Mouse (Mus musculus): ENCODE measurements around the gene Cdk19. TPM values are rescaled to one million over a fixed set of nuclear protein-coding genes. Genes with fewer than 3 reads are reported as not detected.

Cdk19 gene
- total and polyA plus RNA-seq, 3 experiments: 2.8 to 8.2 TPM; not detected in 1

DNA sequence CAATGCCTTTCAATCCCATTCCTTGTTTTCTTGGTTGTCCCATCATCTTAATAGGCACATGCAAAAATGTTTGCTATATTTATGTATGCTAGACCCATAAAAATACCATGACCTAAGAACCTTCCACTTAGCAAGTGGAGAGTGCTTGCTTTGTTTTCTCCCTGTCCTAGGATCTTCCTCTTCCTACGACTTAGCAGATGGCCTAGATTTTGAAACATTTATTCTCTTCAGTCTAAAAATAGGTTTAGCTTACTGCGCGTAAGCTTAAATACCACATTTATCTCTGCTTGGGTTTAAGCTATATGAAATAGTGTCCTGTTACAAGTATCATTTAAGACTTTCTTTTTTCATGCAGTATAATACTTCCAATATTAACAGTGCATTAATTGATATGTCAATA, 109.1 kb downstream of the Cdk19 start:
- Histone ChIP-seq H3K27ac (ENCODE audit: control insufficient read depth, low read depth, low read length) (no peak overlapping the region), H3K4me1 (ENCODE audit: control insufficient read depth in 1 of 2, insufficient read depth in 2 of 2, low read length in 2 of 2) (peaks cover 0 to 9% of the 10 kb centered on the region in 2 experiments; a peak in 3 of 4 replicates), H3K9ac (ENCODE audit: control insufficient read depth, low read depth, low read length, poor library complexity, severe bottlenecking) (no peak overlapping the region), H3K4me3 (ENCODE audit: control insufficient read depth in 1 of 2, insufficient read depth in 1 of 2, low read depth in 2 of 2, low read length in 2 of 2) (no peak overlapping the region), H3K27me3 (ENCODE audit: control insufficient read depth in 1 of 2, insufficient read depth in 2 of 2, low read length in 2 of 2) (no peaks in the 10 kb centered on the region), H3K9me3 (replicated peaks; ENCODE audit: insufficient read depth, low read length) (no peaks in the 10 kb centered on the region), H3K36me3 (ENCODE audit: control insufficient read depth in 1 of 2, insufficient read depth in 2 of 2, low read length in 2 of 2) (peaks cover 0 to 2% of the 10 kb centered on the region in 2 experiments; a peak in 1 of 4 replicates), H3K79me2 (ENCODE audit: control insufficient read depth, insufficient read depth, low read length, poor library complexity) (no peaks in the 10 kb centered on the region; the same call in 1 of the 2 replicates)
- TF ChIP-seq NRF1 (IDR thresholded peaks at IDR 0.05; ENCODE audit: insufficient read depth, low read depth, low read length, poor library complexity, severe bottlenecking) (no peak), RCOR1 (IDR thresholded peaks at IDR 0.05; ENCODE audit: low read depth, low read length) (no peak), ELF1 (IDR thresholded peaks at IDR 0.05; ENCODE audit: low read depth, low read length) (no peak), EP300 (IDR thresholded peaks at IDR 0.05; ENCODE audit: low read depth in 1 of 2, low read length in 2 of 2) (no peak), ZKSCAN1 (IDR thresholded peaks at IDR 0.05; ENCODE audit: low read depth, low read length) (no peak), POLR2A (IDR thresholded peaks at IDR 0.05; ENCODE audit: control insufficient read depth in 1 of 2, insufficient read depth in 1 of 2, low read depth in 1 of 2, low read length in 2 of 2, poor library complexity in 1 of 2) (no peak), GABPA (IDR thresholded peaks at IDR 0.05; ENCODE audit: low read depth, low read length) (no peak), USF2 (IDR thresholded peaks at IDR 0.05; ENCODE audit: borderline replicate concordance in 1 of 2, insufficient read depth in 1 of 2, low read depth in 1 of 2, low read length in 2 of 2) (no peak), TBP (IDR thresholded peaks at IDR 0.05; ENCODE audit: low read depth, low read length) (no peak), MYC (IDR thresholded peaks at IDR 0.05; ENCODE audit: low read depth, low read length) (no peak)
- no peak for DNase-seq (ENCODE audit: low read depth, low spot score)

DNA sequence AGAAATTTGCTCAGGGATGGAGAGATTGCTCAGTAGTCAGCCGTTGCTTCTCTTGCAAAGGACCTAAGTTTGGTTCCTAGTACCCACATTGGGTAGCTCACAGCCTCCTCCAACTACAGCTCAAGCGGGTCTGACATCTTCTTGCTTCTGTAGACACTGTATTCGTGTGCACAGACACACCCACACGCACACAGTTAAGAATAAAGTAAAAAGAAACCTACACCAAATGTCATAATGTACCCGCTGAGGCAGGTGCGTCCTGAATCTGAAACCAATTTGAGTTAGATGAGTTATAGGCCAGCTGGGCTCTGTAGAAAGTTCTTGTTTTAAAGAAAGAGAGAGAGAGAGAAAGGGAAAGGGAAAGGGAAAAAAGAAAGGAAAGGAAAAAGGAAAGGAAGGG, 110.2 kb downstream of the Cdk19 start:
- H3K9ac ChIP-seq (ENCODE audit: control insufficient read depth, low read depth, low read length, poor library complexity, severe bottlenecking): no peak overlapping the region
- TF ChIP-seq ZKSCAN1 (IDR thresholded peaks at IDR 0.05; ENCODE audit: low read depth, low read length): no peak
- TF ChIP-seq CHD2 (IDR thresholded peaks at IDR 0.05; ENCODE audit: low read length): no peak
- TF ChIP-seq POLR2AphosphoS2 (IDR thresholded peaks at IDR 0.05; ENCODE audit: low read length): no peak
- TF ChIP-seq CTCF (IDR thresholded peaks at IDR 0.05 in 2 of 3, conservative IDR thresholded peaks at IDR 0.05 in 1 of 3; ENCODE audit: control insufficient read depth in 1 of 3, insufficient read depth in 1 of 3, low read depth in 2 of 3, low read length in 3 of 3, poor library complexity in 1 of 3, severe bottlenecking in 1 of 3): no peak
- no peak for TF ChIP-seq MXI1 (IDR thresholded peaks at IDR 0.05; ENCODE audit: low read depth, low read length)
- no peak for TF ChIP-seq ZC3H11A (IDR thresholded peaks at IDR 0.05; ENCODE audit: low read depth, low read length)
- TF ChIP-seq EP300 (IDR thresholded peaks at IDR 0.05; ENCODE audit: low read depth in 1 of 2, low read length in 2 of 2): no peak
- TF ChIP-seq SIN3A (IDR thresholded peaks at IDR 0.05; ENCODE audit: low read length): no peak
- TF ChIP-seq MAFK (IDR thresholded peaks at IDR 0.05; ENCODE audit: borderline replicate concordance, low read depth, low read length): no peak
- no peak for TF ChIP-seq MAZ (IDR thresholded peaks at IDR 0.05; ENCODE audit: low read depth, low read length)
- TF ChIP-seq BHLHE40 (IDR thresholded peaks at IDR 0.05; ENCODE audit: borderline replicate concordance, low read depth, low read length): no peak
- TF ChIP-seq RCOR1 (IDR thresholded peaks at IDR 0.05; ENCODE audit: low read depth, low read length): no peak
- no peak for TF ChIP-seq CHD1 (IDR thresholded peaks at IDR 0.05; ENCODE audit: low read depth, low read length)
- peaks cover 0 to 9% of the 10 kb centered on the region in 2 experiments; a peak in 3 of 4 replicates for H3K4me1 ChIP-seq (ENCODE audit: control insufficient read depth in 1 of 2, insufficient read depth in 2 of 2, low read length in 2 of 2)
- DNase-seq (ENCODE audit: low read depth, low spot score): no peak
- no peak overlapping the region for H3K27ac ChIP-seq (ENCODE audit: control insufficient read depth, low read depth, low read length)
- H3K27me3 ChIP-seq (ENCODE audit: control insufficient read depth in 1 of 2, insufficient read depth in 2 of 2, low read length in 2 of 2): no peaks in the 10 kb centered on the region
- no peaks in the 10 kb centered on the region; the same call in 1 of the 2 replicates for H3K79me2 ChIP-seq (ENCODE audit: control insufficient read depth, insufficient read depth, low read length, poor library complexity)
- no peaks in the 10 kb centered on the region for H3K9me3 ChIP-seq (replicated peaks; ENCODE audit: insufficient read depth, low read length)
- peaks cover 0 to 2% of the 10 kb centered on the region in 2 experiments; a peak in 1 of 4 replicates for H3K36me3 ChIP-seq (ENCODE audit: control insufficient read depth in 1 of 2, insufficient read depth in 2 of 2, low read length in 2 of 2)
- no peak overlapping the region for H3K4me3 ChIP-seq (ENCODE audit: control insufficient read depth in 1 of 2, insufficient read depth in 1 of 2, low read depth in 2 of 2, low read length in 2 of 2)
